Mouse (Mus musculus) left cerebral cortex, postnatal 36 days (tissue): ENCODE measurements at regions not wholly inside any gene's neighbourhood (a gene's known extent, or its start where the extent isn't known, plus 50 kb on each side); places are given as distances from the start of the nearest gene placed in this dataset.

Experiments
- DNase-seq, 2 experiments: peaks; one replicate each; pipeline ENCODE4 v3.0.0; 2021 to 2022; ENCODE audit warnings: low spot score in 2 of 2, mixed read lengths in 1 of 2
- intact Hi-C: fragments of 180-260 bp; cut with DNase I; formaldehyde crosslinking; loops from one replicate; pipeline ENCODE4 v1.15.1; 2025

DNA sequence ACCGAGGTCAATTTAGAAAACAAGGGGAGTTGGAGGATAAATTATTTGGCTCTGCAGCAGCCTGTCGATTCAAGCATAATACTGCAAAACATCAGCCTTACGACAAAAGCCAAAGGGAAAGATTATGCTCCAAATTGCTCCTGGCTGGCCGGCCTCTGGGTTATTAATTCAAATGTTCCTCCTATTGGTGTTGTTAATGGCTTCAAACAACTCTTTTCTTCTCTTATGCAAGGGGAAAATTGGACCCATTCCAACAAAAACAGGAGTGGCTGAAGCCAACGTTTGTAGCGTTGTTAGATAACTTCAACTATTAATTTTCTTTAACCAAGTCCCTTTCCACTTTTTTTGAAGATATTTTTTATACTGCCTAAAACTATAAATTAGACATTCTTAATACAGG, 71.0 kb upstream of the Tab2 start:
- DNase-seq = no peak
- intact Hi-C loops = no loop called here

DNA sequence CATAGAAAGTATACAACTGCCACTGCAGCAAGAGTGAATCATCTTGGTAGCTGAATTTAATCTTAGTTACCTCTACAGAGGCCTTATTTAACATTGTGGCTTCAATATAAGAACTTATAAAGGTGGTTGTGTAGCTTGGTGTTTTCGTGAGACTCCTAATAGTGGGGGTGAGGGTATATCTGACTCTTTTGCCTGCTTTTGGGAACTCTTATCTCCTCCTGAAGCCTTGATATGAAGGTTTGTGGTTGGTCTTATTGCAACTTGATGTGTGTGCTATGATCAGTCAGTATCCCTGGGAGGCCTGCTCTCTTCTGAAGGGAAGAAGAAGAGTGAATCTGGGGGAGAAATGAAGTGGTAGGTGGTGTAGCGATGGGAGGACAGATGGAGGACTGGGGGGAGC, 67.7 kb upstream of the Tab2 start:
- DNase-seq = no peak
- intact Hi-C loops = no loop called here

DNA sequence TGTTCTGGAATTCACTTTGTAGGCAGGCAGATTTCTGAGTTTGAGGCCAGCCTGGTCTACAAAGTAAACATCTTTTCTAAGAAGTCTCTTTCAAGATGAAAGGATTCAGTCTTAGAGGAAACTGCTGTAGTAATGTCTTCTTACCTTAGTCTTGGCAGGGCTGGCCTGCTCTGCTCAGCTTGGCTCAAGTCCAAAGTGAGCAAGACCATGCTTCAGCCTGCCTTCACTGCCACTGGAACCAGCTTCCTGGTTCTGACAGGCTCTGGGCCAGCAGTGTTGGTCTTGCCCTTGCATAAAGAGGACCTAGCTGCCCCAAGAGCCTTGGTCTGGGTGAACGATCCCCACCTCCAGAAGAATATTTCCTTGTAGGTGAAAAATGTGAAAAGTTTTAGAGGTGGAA, 65.9 kb upstream of the Tab2 start:
- no peak for DNase-seq
- intact Hi-C loops = no loop called here

DNA sequence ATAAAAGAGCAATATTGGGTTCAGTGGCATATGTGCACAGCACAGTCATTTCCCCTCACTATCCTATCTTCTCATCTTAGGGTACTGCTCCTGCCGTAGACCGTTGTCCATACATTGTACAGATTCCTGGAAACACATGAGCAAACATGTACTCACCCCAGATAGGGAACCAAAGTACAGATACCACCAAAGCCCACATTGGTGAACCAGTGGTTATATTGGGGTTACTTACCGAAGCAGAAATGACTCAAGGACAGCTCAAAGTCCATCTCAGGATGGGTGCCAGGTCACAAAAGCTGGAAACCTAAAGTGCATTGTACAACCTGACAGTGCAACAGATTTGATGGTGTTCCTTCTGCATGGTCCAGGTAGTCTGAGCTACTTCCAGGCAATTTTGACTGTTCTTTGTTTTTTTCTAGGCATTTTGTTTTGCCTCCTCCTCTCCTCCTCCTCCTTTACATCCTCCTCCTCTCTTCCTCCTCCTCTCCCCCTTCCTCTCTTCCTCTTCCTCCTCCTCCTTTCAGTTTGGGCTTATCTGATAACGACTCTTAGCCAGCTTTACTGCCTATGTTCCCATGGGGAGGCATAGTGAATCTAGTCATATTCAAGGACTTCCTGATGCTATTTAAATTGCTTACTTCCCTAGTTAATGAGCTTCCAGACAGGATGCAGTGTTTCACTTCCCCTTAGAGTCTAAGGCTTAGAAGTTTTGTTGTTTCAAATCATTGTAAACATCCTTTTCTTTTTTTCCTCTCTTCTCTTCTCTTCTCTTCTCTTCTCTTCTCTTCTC, 65.1 kb upstream of the Tab2 start:
- intact Hi-C loops = no loop called here

DNA sequence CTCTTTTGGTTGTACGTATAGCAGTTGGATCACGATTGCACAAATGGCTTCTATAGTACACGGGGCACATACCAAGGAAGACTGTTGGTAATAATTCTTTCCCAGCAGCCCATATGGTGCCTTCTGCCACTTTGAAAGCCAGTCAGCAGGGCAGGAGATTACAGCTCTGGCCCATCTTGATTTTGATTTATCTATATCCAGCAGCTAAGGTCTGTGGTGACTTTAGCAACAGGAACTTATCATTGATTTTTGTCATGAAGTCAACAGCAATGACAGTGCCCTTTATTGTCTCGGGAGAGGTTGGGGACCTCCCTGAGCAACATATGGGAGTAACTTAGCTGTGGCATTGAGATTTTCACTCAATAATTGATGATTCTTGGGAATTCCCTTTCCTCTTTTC, 64.1 kb upstream of the Tab2 start:
- intact Hi-C loops = no loop called here
- DNase-seq = no peak

More for the DNA sequence above, 65.1 kb upstream of the Tab2 start:
- no peak for DNase-seq

DNA sequence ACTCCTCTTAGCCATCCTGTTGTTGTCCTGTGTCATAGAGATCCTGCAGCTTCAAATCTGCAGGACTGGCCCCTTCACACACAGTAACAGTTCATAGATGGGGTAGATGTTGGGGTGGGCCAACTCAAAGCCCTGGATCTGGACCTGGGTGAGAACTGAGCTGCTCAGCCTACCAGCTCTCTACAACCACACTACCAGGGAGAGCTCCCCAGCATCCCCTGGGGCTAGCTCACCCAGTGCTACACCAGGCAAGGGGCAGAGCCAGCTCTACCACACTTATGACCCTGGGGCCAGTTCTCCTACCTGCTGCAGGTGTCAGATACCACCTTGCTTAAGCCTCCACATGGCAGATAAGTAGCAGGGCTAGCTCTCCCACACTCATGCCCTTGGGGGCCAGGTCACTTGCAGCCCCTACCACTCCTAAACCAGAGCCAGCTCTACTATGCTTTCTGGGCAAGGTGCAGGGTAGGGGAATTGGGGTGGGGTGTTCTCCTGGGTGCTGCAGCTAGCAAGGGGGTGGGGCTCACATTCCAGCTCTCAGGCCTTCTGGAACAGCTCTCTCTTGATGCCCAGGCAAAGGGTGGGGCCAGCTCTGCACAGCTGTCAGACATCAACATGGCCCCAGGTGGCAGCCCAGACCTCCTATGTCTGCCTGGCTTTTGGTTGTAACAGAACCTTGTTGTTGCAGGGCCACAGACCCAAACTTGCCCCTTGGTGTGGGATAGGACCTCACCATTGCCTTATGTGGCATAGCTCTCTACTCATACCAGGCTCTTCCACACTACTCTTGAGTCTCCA, 62.4 kb upstream of the Tab2 start:
- intact Hi-C loops = no loop called here

DNA sequence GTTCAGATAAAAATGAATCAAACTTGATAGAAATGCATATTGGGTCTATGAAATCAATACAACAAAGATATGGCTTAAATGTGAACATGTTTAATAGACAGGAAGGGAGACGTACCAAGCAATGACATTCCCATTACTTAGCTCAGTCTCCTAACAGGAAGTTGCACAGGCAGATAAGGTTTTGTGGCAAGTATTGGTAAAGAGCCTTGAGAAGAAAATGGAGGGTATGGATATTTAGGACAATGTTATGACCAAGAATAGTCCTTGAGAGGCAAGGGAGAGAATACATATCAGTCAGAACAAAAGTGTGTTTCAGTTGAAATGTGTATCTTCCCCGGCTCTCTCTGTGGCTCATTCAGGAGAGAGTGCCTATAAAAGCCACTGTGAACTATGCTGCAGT, 60.7 kb upstream of the Tab2 start:
- DNase-seq = no peak
- intact Hi-C loops = no loop called here

More for the DNA sequence above, 62.4 kb upstream of the Tab2 start:
- DNase-seq = no peak

DNA sequence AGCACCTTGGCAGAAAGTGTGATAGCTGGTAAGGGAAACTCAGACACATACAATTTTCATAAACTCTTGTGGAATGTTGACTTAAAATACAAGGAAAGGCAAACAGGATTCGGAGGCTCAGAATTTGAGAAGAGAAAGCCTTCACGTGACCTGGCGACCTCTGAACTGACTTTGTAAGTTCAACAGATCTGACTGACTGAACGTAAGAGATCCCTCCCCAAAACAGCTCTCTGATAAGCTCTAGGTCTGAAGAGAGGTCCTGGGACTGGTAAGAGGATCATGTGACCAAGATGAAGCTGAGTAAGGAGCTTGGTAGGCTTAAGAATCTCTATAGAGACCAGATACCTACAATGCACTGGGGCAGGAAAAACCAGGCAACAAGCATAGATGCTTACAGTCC, 55.7 kb upstream of the Tab2 start:
- intact Hi-C loops = no loop called here
- DNase-seq = no peak

DNA sequence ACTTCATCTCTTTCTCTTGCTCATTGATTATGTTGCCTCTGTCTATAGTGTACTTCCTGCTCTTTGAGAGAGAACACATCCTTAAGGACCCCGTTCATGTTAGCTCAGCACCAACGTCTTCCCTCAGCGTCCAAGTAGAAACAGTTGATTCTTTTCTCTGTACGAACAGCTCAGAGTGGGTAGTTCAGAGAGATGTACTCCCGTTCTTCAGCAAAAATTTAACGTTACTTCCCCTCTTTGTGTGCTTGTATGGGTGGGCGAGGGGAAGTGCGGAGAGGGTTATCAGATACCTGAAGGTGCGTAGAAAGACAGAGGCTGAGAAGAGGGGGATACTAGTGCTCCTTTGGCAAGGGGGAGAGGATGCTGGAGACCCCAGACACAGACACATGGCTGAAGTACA, 55.1 kb upstream of the Tab2 start:
- DNase-seq = no peak

DNA sequence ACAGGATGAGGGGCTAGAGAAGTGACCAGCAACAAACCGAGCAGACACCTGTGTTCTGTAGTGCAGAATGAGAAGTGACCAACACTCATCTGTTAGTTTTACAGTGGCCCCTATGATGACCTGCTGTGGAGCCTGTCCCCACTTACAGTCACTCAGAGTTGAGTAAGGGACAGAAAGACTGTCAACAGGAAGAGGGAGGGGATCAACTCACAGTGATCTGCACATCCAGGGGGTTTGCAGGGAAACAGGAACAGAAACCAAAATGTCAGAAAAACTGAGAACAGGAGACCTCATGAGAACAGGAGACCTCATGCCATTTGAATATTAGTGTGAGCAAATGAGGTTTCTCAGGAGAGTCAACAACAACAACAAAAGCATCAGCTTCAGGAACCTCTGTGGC, 53.8 kb upstream of the Tab2 start:
- intact Hi-C loops = no loop called here
- DNase-seq = no peak

More for the DNA sequence above, 55.1 kb upstream of the Tab2 start:
- intact Hi-C loops = no loop called here

DNA sequence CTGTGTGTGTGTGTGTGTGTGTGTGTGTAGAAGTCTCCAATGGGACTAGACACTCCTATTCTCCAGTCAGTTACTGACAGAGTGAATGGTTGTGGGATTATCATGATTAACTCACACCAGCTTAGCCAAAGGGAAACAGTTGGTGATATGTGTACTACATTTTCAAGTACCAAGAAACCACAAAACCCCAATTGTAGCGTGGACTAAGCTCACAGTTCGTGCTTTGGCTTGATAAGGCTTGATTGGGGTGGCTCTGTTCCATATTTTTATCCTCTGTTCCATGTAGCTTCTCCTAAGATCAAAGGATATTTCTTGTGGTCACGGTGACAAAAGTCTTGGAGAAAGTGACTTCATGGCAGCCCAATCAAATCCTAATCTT, 51.9 kb upstream of the Tab2 start:
- DNase-seq = no peak

DNA sequence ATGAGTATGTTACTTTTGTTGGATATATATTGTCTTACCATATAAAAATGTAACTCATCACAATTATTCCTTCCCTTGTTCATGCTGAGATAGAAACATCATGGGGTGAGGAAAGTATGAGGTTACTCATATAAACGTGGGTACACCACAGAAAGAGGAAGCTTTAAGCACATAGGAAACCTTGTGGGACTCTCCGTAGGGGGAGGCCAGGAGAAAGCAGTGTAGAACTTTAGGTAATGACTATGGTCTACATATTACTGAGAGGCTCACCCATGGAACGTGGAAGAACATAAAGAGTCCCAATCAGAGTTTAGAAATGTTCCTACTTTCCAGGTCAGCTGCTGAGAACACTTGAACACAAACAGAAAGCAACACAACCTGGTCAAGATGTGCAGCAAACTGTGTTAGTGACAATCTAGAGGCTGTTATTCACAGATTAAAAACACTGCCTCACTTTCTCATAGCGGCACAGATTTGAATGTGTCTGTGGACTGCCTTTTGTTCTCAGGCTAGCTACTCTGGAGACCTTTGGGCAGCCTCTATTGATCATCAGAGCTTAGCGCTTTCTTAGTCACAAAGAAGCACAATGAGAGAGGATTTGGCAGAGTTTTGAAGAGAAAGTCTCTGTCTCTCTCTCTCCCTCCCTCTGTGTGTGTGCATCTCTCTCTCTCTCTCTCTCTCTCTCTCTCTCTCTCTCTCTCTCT, 51.4 kb upstream of the Tab2 start:
- intact Hi-C loops = no loop called here
- DNase-seq = no peak

More for the DNA sequence above, 51.9 kb upstream of the Tab2 start:
- intact Hi-C loops = no loop called here
